Mouse (Mus musculus) embryonic facial prominence, embryonic 14.5 days (tissue): ENCODE measurements around the gene Nrarp. TPM values are rescaled to one million over a fixed set of nuclear protein-coding genes. Genes with fewer than 3 reads are reported as not detected.

Experiments used
- ATAC-seq: fragments of 200-750 bp; cut with Nextera tagmentation; 2 replicates; pipeline ENCODE4 v1.8.0; 2017; ENCODE audit warnings: low read depth, moderate number of reproducible peaks, moderate TSS enrichment
- DNase-seq: peaks from one replicate; pipeline ENCODE4 v3.0.0-alpha.2; 2015; ENCODE audit warnings: low spot score
- H3K27ac ChIP-seq: fragments of 300-500 bp; sonication (generic); replicated peaks from 2 replicates; pipeline ENCODE4 v1.5.1; 2014; ENCODE audit warnings: low read depth, mild to moderate bottlenecking, low read length, moderate library complexity
- H3K27me3 ChIP-seq: fragments of 300-500 bp; sonication (generic); replicated peaks from 2 replicates; pipeline ENCODE4 v1.6.1; 2014; ENCODE audit warnings: low read length; ENCODE audit not compliant: control insufficient read depth, insufficient read depth
- H3K36me3 ChIP-seq: fragments of 300-500 bp; sonication (generic); 2 replicates; pipeline ENCODE4 v1.6.1; 2014; ENCODE audit warnings: low read length, mixed read lengths; ENCODE audit not compliant: control insufficient read depth, insufficient read depth
- H3K4me1 ChIP-seq: fragments of 300-500 bp; sonication (generic); 2 replicates; pipeline ENCODE4 v1.6.1; 2014; ENCODE audit warnings: antibody characterized with exemption, low read length; ENCODE audit not compliant: control insufficient read depth, insufficient read depth
- H3K4me2 ChIP-seq: fragments of 300-500 bp; sonication (generic); 2 replicates; pipeline ENCODE4 v1.6.1; 2014; ENCODE audit warnings: low read depth, mild to moderate bottlenecking, low read length, moderate library complexity, mixed read lengths
- H3K4me3 ChIP-seq: fragments of 300-500 bp; sonication (generic); 2 replicates; pipeline ENCODE4 v1.5.1; 2014; ENCODE audit warnings: low read depth, mild to moderate bottlenecking, low read length
- H3K9ac ChIP-seq: fragments of 300-500 bp; sonication (generic); 2 replicates; pipeline ENCODE4 v1.6.1; 2014; ENCODE audit warnings: low read depth, mild to moderate bottlenecking, low read length, moderate library complexity, mixed read lengths
- H3K9me3 ChIP-seq: fragments of 300-500 bp; sonication (generic); 2 replicates; pipeline ENCODE4 v1.6.1; 2016; ENCODE audit warnings: low read length; ENCODE audit not compliant: control insufficient read depth
- WGBS: fragments of 180-500 bp; shearing (Covaris S2); extraction: QIAGEN DNeasy Blood & Tissue Kit; methylation state at CpG from one replicate; pipeline ENCODE4 v1.1.7; 2014; 5-methylcytosine and 5-hydroxymethylcytosine counted together
- polyA plus RNA-seq: library from polyadenylated mRNA; unstranded; fragments of >200 nt; fragmentation: Nextera tagmentation; extraction: Ambion mirVana; gene quantifications from 2 replicates; pipeline ENCODE4 v1.2.1, GENCODE M21; 2014

The Nrarp gene
- 16.5 and 20.9 TPM in 2 replicates for polyA plus RNA-seq

DNA sequence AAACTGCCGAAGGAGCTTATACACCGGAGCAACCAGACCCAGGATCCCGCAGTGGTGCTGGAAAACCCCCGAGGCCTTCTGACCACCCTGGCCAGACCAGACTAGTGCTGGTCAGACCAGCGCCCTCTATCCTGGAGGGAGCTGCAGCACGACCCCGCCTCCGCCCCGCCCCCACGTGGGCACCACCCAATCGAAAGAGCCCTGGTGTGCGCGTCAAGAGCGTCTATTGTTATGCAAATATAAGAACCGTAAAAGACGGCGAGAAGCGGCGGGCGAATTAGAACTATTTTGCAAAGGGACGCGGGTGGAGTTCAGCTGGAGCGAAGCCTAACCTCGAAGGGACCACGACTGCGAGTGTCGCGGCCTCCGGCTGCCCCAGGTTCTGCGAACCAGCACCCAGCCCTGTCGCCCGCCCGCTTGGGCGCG, at the start of gene Nrarp:
TSS of gene Nrarp (plus strand) at position 281 of the 426 bp plus-strand sequence.
- WGBS = under 1% methylated on average over 32 of the region's 35 CpGs
- DNase-seq = peak; percentile 95
- Histone ChIP-seq H3K4me2 (peak within 1 kb of the TSS; percentile 85), H3K4me1 (peaks cover 26% of the 10 kb centered on the region), H3K9ac (peak within 1 kb of the TSS; percentile 56), H3K4me3 (peak within 1 kb of the TSS; percentile 57), H3K36me3 (no peaks in the 10 kb centered on the region), H3K9me3 (no peaks in the 10 kb centered on the region), H3K27me3 (peaks cover 71% of the 10 kb centered on the region), H3K27ac (peak within 1 kb of the TSS; percentile 75)
- peak; percentile 87 for ATAC-seq

- Histone ChIP-seq H3K27ac (no peak overlapping the region), H3K4me3 (no peak overlapping the region), H3K36me3 (no peaks in the 10 kb centered on the region), H3K4me2 (no peak overlapping the region), H3K4me1 (peaks cover 7% of the 10 kb centered on the region; the same call in 1 of the 2 replicates), H3K9ac (no peak overlapping the region), H3K9me3 (no peaks in the 10 kb centered on the region), H3K27me3 (no peaks in the 10 kb centered on the region)
- DNase-seq (no peak), ATAC-seq (no peak)
- 73% methylated on average over 9 of the region's 9 CpGs for WGBS
These were observed 49.0 kb upstream of the Nrarp start for GRCm38 (mm10) chr2:25131601-25132000.

DNA sequence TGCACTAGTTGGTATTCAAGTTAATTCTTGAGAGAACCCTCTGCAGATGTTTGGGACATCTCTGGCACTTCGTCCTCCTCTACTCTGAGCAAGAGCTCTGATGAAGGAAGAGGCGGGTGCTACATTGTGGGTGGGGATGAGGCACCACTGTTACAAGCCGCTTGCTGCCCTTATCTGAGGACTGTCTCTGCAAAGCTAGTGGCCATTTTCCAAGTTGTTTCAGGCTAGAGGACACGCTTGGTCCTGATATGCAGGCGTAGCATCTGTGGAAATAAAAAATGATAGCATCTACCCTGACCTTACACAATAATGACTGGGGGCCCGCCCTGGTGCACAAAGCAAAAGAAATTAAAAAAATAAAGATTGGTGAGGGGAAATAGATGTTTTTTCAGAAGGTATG, 42.7 kb upstream of the Nrarp start:
- no peak overlapping the region for H3K9ac ChIP-seq

DNA sequence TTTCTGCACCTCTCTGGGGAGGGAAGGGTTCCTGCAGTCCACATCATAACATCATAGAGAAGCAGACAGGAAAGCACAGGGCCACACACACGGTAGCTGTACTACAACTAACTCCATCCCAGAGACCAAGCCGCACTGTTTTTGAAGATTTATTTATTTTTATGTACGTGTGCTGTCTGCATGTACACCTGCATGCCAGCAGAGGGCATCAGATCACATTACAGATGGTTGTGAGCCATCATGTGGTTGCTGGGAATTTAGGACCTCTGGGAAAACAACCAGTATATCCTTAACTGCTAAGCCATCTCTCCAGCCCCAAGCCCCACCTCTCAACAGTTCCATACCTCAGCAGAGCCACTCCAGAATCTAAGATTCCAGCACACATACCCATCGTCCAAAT, 39.4 kb upstream of the Nrarp start:
- H3K27me3 ChIP-seq = no peaks in the 10 kb centered on the region
- H3K9me3 ChIP-seq = no peaks in the 10 kb centered on the region
- no peak overlapping the region for H3K27ac ChIP-seq
- no peaks in the 10 kb centered on the region for H3K4me1 ChIP-seq
- H3K9ac ChIP-seq = no peak overlapping the region
- H3K4me3 ChIP-seq = no peak overlapping the region
- H3K36me3 ChIP-seq = no peaks in the 10 kb centered on the region
- DNase-seq (no peak), ATAC-seq (no peak)
- WGBS = 69% methylated on average over 4 of the region's 4 CpGs
- no peak overlapping the region for H3K4me2 ChIP-seq

More for the DNA sequence above, 42.7 kb upstream of the Nrarp start:
- Histone ChIP-seq H3K4me3 (no peak overlapping the region), H3K27me3 (no peaks in the 10 kb centered on the region), H3K4me1 (no peaks in the 10 kb centered on the region), H3K27ac (no peak overlapping the region), H3K9me3 (no peaks in the 10 kb centered on the region), H3K4me2 (no peak overlapping the region), H3K36me3 (no peaks in the 10 kb centered on the region)
- WGBS = 76% methylated on average over 6 of the region's 6 CpGs
- no peak for DNase-seq
- ATAC-seq = no peak

GRCm38 (mm10) chr2:25141921-25142320, 38.6 kb upstream of the Nrarp start:
- no peak for DNase-seq
- Histone ChIP-seq H3K36me3 (no peaks in the 10 kb centered on the region), H3K4me3 (no peak overlapping the region), H3K9me3 (no peaks in the 10 kb centered on the region), H3K9ac (no peak overlapping the region), H3K27ac (no peak overlapping the region), H3K27me3 (no peaks in the 10 kb centered on the region), H3K4me2 (no peak overlapping the region), H3K4me1 (no peaks in the 10 kb centered on the region)
- no peak for ATAC-seq
- 76% methylated on average over 5 of the region's 5 CpGs for WGBS

DNA sequence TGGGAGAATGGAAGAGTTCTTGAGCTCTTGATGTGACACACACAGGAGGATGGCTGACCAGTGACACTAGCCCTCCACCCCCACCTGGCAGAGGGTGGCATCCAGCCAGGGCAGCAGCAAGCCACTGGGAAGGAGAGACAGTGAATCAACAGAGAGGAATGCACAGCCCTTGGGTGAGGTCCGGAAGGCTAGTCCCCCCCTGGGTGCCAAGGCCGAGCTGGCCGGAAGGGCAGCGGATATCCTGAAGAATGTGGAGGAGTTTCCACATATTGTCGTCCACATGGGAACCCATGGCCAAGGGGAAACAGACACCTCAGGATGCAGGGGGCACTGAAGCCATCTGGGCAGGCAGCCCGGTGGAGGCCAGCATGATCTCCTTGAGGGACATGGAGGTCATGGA, 35.2 kb upstream of the Nrarp start:
- Histone ChIP-seq H3K27ac (no peak overlapping the region), H3K4me1 (no peaks in the 10 kb centered on the region), H3K9me3 (no peaks in the 10 kb centered on the region), H3K4me2 (no peak overlapping the region), H3K27me3 (no peaks in the 10 kb centered on the region), H3K36me3 (no peaks in the 10 kb centered on the region), H3K4me3 (no peak overlapping the region), H3K9ac (no peak overlapping the region)
- DNase-seq (peak; percentile 32), ATAC-seq (no peak)
- 78% methylated on average over 6 of the region's 6 CpGs for WGBS

GRCm38 (mm10) chr2:25147398-25147797, 33.2 kb upstream of the Nrarp start:
- H3K9me3 ChIP-seq = no peaks in the 10 kb centered on the region
- H3K4me1 ChIP-seq = no peaks in the 10 kb centered on the region
- DNase-seq = no peak
- no peak for ATAC-seq
- H3K9ac ChIP-seq = no peak overlapping the region
- no peaks in the 10 kb centered on the region for H3K27me3 ChIP-seq
- H3K36me3 ChIP-seq = no peaks in the 10 kb centered on the region
- H3K27ac ChIP-seq = no peak overlapping the region
- no peak overlapping the region for H3K4me2 ChIP-seq
- 80% methylated on average over 5 of the region's 5 CpGs for WGBS
- no peak overlapping the region for H3K4me3 ChIP-seq

DNA sequence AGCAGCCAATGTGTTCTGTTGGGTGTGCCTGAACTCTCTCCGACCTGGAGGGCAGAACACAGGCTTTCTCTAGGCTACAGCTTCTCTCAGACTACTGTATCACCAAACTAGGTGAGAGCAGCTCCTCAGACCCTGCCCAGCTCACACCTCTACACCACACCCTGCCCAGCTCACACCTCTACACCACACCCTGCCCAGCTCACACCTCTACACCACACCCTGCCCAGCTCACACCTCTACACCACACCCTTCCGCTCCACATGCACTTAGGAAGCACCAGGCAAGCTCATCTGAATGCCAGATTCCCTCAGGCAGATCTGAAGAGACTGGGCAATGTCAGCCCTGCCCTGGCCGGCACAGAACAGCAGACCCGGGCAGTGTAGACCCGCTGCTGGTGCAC, 32.7 kb upstream of the Nrarp start:
- H3K4me3 ChIP-seq = no peak overlapping the region
- H3K9me3 ChIP-seq = no peaks in the 10 kb centered on the region
- no peak for DNase-seq
- no peaks in the 10 kb centered on the region for H3K4me1 ChIP-seq
- no peak overlapping the region for H3K27ac ChIP-seq
- no peak for ATAC-seq
- H3K9ac ChIP-seq = no peak overlapping the region
- H3K27me3 ChIP-seq = no peaks in the 10 kb centered on the region
- WGBS = 77% methylated on average over 5 of the region's 5 CpGs
- H3K4me2 ChIP-seq = no peak overlapping the region
- no peaks in the 10 kb centered on the region for H3K36me3 ChIP-seq

DNA sequence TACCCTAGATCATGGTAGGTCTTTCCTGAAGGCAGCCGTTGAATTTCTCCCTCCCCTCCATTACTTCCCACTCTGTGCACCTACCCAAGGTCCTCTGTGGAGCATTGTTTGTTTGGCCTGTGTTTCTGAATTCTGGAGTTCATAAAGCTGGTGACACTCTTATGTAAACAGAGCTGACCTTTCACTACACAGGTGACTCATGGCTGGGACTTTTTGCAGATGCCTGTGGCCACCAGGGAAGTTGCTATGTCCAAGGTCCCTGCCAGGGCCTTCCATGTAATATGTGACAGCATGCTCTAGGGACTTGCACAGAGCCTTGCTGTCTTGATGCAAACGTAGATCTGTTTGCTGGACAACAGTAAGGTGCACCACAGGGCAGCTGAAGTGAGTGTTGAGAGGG, 30.9 kb upstream of the Nrarp start:
- Histone ChIP-seq H3K9ac (no peak overlapping the region), H3K36me3 (no peaks in the 10 kb centered on the region), H3K4me1 (no peaks in the 10 kb centered on the region), H3K4me2 (no peak overlapping the region), H3K27me3 (no peaks in the 10 kb centered on the region), H3K9me3 (no peaks in the 10 kb centered on the region), H3K4me3 (no peak overlapping the region), H3K27ac (no peak overlapping the region)
- DNase-seq (no peak), ATAC-seq (no peak)
- 62% methylated on average over 2 of the region's 2 CpGs for WGBS
